Mouse (Mus musculus) right cerebral cortex, postnatal 36 days (tissue): ENCODE measurements around the gene Eri3.

ENCODE experiments used
- DNase-seq, 2 experiments: peaks; one replicate each; pipeline ENCODE4 v3.0.0; 2022; ENCODE audit warnings: low spot score in 2 of 2, mixed read lengths in 1 of 2

Eri3 gene

GRCm38 (mm10) chr4:117624660-117625059 is 74.5 kb downstream of the Eri3 start:
- DNase-seq: no peak

GRCm38 (mm10) chr4:117628464-117628863 is 78.3 kb downstream of the Eri3 start:
- DNase-seq: no peak

- DNase-seq: no peak
Measured at GRCm38 (mm10) chr4:117630053-117630670, 80.0 kb downstream of the Eri3 start.

- DNase-seq: no peak
Measured at GRCm38 (mm10) chr4:117633527-117633926, 83.4 kb downstream of the Eri3 start.

- DNase-seq: no peak
Measured at GRCm38 (mm10) chr4:117634642-117635041, 84.5 kb downstream of the Eri3 start.

- DNase-seq: no peak
Measured at GRCm38 (mm10) chr4:117636152-117636551, 86.0 kb downstream of the Eri3 start.

GRCm38 (mm10) chr4:117636891-117637613 is 86.9 kb downstream of the Eri3 start:
- DNase-seq: no peak

GRCm38 (mm10) chr4:117640925-117641703 is 90.9 kb downstream of the Eri3 start:
- no peak for DNase-seq

- no peak for DNase-seq
Measured at GRCm38 (mm10) chr4:117641804-117642203, 91.6 kb downstream of the Eri3 start.

- DNase-seq: no peak
Measured at GRCm38 (mm10) chr4:117645031-117645435, 94.9 kb downstream of the Eri3 start.

- no peak for DNase-seq
Measured at GRCm38 (mm10) chr4:117645859-117646258, 95.7 kb downstream of the Eri3 start.

- no peak for DNase-seq
Measured at GRCm38 (mm10) chr4:117646496-117646895, 96.3 kb downstream of the Eri3 start.

- no peak for DNase-seq
Measured at GRCm38 (mm10) chr4:117646926-117647755, 97.0 kb downstream of the Eri3 start.

- peak in 1 of 2 experiments; percentile 37 for DNase-seq
Measured at GRCm38 (mm10) chr4:117651626-117652101, 101.5 kb downstream of the Eri3 start.

- DNase-seq: no peak
Measured at GRCm38 (mm10) chr4:117652727-117653126, 102.6 kb downstream of the Eri3 start.

- no peak for DNase-seq
Measured at GRCm38 (mm10) chr4:117654016-117654702, 104.0 kb downstream of the Eri3 start.

- DNase-seq: no peak
Measured at GRCm38 (mm10) chr4:117654703-117655499, 104.7 kb downstream of the Eri3 start.

GRCm38 (mm10) chr4:117655500-117655863 is 105.3 kb downstream of the Eri3 start:
- no peak for DNase-seq

- DNase-seq: no peak
Measured at GRCm38 (mm10) chr4:117656961-117657360, 106.8 kb downstream of the Eri3 start.

- peak; percentile 70 to 75 for DNase-seq
Measured at GRCm38 (mm10) chr4:117657646-117658045, 107.5 kb downstream of the Eri3 start.
